Mouse (Mus musculus) bone marrow macrophage, adult 2 months (primary cell): Measurements from ENCODE around the gene Sox5. TPM values are rescaled to one million over a fixed set of nuclear protein-coding genes. Genes with fewer than 3 reads are reported as not detected.

Experiments used
- H3K27ac ChIP-seq: 2 replicates; pipeline ENCODE4 v1.5.1; 2012; ENCODE audit warnings: low read depth, low read length; ENCODE audit not compliant: insufficient read depth
- H3K4me1 ChIP-seq: 2 replicates; pipeline ENCODE4 v1.6.1; 2012; ENCODE audit warnings: low read length; ENCODE audit not compliant: control insufficient read depth, insufficient read depth
- H3K4me3 ChIP-seq: 2 replicates; pipeline ENCODE4 v1.5.1; 2012; ENCODE audit warnings: mild to moderate bottlenecking, low read length, moderate library complexity; ENCODE audit not compliant: insufficient read depth
- CTCF ChIP-seq: IDR thresholded peaks from 2 replicates; pipeline ENCODE4 v1.5.1; 2012; ENCODE audit warnings: low read depth, mild to moderate bottlenecking, low read length, moderate library complexity
- POLR2A ChIP-seq: IDR thresholded peaks from 2 replicates; pipeline ENCODE4 v1.6.1; 2012; ENCODE audit warnings: mild to moderate bottlenecking, low read depth, low read length, borderline replicate concordance
- polyA plus RNA-seq: library from polyadenylated mRNA; stranded (reverse); fragments of >200 nt; gene quantifications from 2 replicates; pipeline ENCODE4 v1.2.4, GENCODE M21; 2012; ENCODE audit not compliant: missing spikeins, insufficient read depth, insufficient read length

Sox5 gene
- polyA plus RNA-seq, 1 experiment: 0.58 TPM

DNA sequence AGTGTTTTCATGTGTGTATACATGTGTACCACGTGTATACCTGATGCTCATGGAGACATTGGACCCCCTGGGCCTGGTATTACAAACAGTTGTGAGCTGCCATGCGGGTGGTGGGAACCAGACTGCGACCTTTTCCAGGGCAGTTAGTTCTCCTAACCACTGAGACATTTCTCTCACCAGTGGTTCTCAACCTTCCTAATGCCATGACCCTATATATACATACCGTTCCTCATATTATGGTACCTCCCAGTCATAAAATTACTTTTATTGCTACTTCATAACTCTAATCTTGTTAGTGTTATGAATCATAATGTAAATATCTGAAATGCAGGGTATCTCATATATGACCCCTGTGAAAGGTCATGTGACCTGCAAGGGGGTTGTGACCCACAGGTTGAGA is 644.9 kb downstream of the Sox5 start:
- no peak for TF ChIP-seq CTCF
- no peak for TF ChIP-seq POLR2A
- Histone ChIP-seq H3K4me3 (no peak overlapping the region), H3K4me1 (no peaks in the 10 kb centered on the region), H3K27ac (no peak overlapping the region)

DNA sequence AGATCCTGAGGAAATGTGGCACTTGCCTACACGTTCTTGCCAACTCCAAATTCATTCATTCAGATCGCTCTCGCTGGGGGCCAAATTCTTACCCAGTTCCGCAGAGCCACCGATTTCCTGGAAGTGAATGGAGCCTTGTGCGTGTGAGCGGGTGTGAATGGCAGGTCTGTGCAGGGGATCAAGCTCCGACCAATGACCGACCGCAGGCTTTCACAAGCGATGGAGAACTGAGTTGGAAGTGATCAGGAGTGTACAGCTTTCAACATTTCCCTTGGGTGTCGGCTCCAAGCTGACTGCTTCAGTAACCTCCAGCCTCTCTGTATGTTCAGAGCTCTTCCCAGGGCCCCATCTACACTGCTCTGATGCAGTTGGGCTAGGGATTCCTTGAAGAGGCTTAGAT is 651.9 kb downstream of the Sox5 start:
- Histone ChIP-seq H3K4me3 (no peak overlapping the region), H3K27ac (no peak overlapping the region), H3K4me1 (no peaks in the 10 kb centered on the region)
- TF ChIP-seq POLR2A: no peak
- no peak for TF ChIP-seq CTCF

DNA sequence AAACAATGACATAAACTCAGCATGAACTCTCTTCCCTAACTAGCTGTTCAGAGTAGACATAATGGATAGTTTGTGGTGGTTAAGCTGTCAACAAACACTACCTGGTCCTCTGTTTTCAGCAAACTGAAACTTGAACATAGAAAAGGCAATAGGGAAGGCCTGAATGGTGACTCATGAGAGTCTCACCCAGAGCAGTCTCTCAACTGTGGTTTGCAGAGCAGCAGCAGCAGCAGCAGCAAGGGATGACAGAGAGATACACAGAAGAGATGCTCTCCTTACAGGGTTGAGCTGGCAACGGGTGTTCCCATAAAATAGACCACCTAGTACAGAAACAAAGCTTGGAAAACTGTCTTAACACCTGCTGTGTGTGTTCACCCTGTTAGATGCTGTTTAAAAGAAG is 661.8 kb downstream of the Sox5 start:
- no peak overlapping the region for H3K4me3 ChIP-seq
- no peak for TF ChIP-seq CTCF
- TF ChIP-seq POLR2A: no peak
- no peaks in the 10 kb centered on the region for H3K4me1 ChIP-seq

DNA sequence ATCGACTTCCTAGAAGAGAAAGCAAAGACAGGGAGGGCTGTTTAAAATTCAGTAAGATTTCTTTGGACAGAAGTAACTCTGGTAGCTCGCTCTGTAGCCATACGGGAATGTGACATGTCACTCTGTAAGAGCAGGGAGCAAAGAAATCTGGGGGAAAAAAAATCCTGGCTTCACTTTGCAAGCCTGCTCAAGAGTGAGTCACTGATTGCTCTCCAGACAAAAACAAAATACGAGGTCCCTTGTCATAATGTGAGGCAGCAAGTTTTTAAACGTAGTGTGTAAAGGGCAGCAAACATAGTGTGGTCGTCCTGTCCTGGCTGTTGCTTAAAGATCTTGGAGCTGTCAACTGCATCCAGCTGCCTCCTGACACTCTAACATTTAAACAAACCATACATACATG is 665.1 kb downstream of the Sox5 start:
- H3K4me1 ChIP-seq: no peaks in the 10 kb centered on the region
- H3K4me3 ChIP-seq: no peak overlapping the region
- H3K27ac ChIP-seq: no peak overlapping the region
- TF ChIP-seq CTCF: no peak
- TF ChIP-seq POLR2A: no peak

More for the DNA sequence above, 661.8 kb downstream of the Sox5 start:
- no peak overlapping the region for H3K27ac ChIP-seq

DNA sequence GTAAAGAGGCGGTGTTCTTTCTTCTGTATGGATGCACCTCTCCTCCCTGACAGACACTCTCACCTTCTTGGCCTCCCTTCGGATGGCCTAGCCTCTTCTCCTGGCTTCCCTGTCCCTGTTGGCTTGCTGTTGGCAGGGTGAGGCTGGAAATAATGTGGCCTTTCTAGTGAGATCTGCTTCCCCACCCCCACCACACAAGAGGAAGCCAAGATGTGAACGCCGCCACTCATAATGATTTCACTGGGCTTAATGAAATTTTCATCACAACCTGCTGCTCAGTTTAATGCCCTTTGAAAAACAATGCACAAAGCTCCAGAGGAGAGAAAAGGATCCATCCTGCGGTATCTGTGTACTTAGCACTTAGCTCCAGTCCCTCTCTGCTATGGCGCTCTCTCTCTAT is 670.2 kb downstream of the Sox5 start:
- no peak overlapping the region for H3K27ac ChIP-seq
- H3K4me1 ChIP-seq: no peaks in the 10 kb centered on the region
- TF ChIP-seq CTCF: no peak
- TF ChIP-seq POLR2A: no peak
- no peak overlapping the region for H3K4me3 ChIP-seq

DNA sequence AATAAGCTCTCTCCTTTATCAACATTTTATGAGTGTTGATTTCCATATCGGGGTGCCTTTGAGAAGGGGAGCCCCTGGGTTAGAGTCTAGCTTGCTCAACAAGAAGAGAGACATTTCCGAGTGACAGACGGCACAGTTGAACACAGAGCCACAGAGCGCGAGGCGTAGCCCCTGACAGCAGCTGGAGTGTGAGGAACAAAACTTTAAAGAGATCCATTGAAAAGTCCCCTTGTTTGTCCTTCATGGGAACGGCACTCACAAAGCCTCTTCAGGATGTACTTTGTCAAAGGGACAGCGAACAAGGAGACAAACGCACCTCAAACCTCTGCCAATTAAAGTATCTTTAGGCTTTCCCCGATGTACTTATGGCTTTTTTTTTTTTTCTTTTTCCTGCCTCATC is 674.9 kb downstream of the Sox5 start:
- TF ChIP-seq POLR2A (no peak), CTCF (no peak)
- H3K4me1 ChIP-seq: no peaks in the 10 kb centered on the region
- no peak overlapping the region for H3K4me3 ChIP-seq
- no peak overlapping the region for H3K27ac ChIP-seq

DNA sequence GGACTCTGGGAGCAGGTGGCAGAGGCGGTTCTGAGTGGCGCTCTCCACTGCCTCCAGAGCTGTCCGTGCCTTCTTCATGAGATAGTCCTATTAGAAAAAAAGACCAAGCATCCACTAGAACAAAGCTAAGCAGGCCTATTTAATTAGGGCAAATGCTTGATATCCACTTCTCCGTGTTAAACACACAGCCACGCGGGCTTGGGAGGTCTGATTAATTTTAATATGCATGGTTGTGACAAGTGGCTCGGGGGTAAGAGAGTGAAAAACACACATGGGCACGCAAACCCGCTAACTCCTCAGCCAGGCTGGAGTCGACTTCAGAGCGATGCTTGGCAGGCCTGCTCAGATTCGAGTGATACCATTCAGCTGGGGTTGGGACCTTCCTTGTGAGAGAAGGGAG is 676.1 kb downstream of the Sox5 start:
- TF ChIP-seq POLR2A (no peak), CTCF (no peak)
- H3K27ac ChIP-seq: no peak overlapping the region
- H3K4me3 ChIP-seq: no peak overlapping the region
- no peaks in the 10 kb centered on the region for H3K4me1 ChIP-seq

DNA sequence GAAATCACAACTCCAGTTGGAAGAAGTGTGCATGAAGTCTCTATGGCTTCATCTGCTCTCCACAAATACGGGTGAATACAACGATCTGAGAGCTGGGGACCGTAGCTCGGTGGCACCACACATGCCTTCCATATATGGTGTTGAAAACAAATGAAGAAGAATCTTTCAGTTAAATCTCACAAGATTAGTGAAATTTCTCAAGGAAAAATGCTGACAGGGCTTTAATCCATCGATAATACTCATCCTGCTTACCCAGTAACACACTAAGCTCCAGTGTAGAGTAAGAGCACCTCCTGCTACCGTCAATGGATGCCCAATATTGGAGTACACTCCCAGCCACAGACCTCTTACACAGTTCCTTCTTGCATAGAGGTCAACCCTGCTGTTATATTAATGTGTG is 678.2 kb downstream of the Sox5 start:
- H3K4me3 ChIP-seq: no peak overlapping the region
- TF ChIP-seq POLR2A (no peak), CTCF (no peak)
- H3K4me1 ChIP-seq: no peaks in the 10 kb centered on the region
- H3K27ac ChIP-seq: no peak overlapping the region

DNA sequence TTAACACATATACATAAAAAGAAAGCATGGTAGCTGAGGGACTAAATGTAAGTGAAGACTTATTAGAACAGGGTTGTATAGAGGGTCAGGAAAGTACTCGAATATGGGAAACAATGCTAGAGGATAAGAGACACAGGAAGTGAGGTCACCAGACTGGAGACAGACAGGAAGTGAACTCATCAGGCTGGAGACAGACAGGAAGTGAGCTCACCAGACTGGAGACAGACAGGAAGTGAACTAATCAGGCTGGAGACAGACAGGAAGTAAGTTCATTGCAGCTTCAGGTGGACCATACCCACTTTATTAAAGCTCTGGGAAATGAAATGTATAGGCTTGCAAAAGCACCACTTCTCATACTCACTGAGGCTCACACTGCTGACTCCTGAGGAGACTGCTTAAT is 680.9 kb downstream of the Sox5 start:
- TF ChIP-seq POLR2A: no peak
- TF ChIP-seq CTCF: no peak

DNA sequence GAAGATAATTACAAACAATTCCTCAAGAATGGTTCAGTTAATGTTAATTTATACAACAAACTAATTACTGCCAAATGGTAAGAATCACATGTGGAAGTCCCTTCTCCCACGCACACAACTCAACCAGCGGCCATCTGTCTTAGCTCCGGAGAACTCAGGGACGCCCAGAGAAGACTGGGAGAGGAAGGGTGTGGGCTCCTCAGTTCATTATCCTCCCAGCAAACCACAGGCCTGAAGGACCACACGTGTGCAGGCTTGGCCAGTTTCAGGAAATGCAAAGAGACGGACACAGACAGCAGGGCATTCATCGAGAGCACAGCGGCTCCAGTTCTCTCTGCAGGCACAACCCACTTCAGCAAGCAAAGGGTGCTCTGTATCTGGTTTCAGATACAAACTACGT is 683.7 kb downstream of the Sox5 start:
- Histone ChIP-seq H3K4me3 (no peak overlapping the region), H3K4me1 (no peaks in the 10 kb centered on the region), H3K27ac (no peak overlapping the region)
- TF ChIP-seq POLR2A: no peak
- no peak for TF ChIP-seq CTCF

More for the DNA sequence above, 680.9 kb downstream of the Sox5 start:
- H3K4me3 ChIP-seq: no peak overlapping the region
- H3K4me1 ChIP-seq: no peaks in the 10 kb centered on the region
- H3K27ac ChIP-seq: no peak overlapping the region

DNA sequence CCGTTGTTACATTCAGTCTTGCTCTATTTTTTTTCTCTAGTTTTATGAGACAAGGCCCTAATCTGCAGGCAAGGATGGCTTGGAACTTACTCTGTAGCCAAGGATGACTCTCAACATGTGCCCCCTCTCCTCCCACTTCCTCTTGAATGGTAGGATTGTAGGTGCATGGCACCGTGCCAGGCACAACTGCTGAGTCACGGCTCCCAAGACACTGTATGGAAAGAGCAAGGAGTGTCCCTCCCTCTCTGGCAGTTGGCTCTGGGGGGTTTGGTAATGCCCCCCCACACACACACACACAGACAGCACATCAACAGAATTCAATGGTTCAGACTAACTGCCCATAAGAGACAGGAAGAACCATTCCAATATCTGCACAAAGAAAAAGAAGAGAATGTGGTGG is 693.5 kb downstream of the Sox5 start:
- no peak for TF ChIP-seq CTCF
- TF ChIP-seq POLR2A: no peak
- no peak overlapping the region for H3K4me3 ChIP-seq
- no peak overlapping the region for H3K27ac ChIP-seq
- no peaks in the 10 kb centered on the region for H3K4me1 ChIP-seq
